Mouse (Mus musculus): ENCODE results near the gene Tas2r144. TPM values are rescaled to one million over a fixed set of nuclear protein-coding genes. Genes with fewer than 3 reads are reported as not detected.

Gene Tas2r144
- polyA plus RNA-seq (2016; fragmentation: Nextera tagmentation; extraction: Ambion mirVana), result not detected in 2 replicates

GRCm38 (mm10) chr6:42215028-42215427, at the start of gene Tas2r144:
Gene Tas2r144, plus strand, starts transcription at chr6:42215328.
- 88% methylated on average over 2 of the region's 2 CpGs for WGBS
- Histone ChIP-seq H3K36me3 (no peaks in the 10 kb centered on the region), H3K27me3 (no peaks in the 10 kb centered on the region), H3K27ac (no peak within 1 kb of the TSS), H3K4me3 (no peak within 1 kb of the TSS), H3K4me2 (replicated peaks) (no peak within 1 kb of the TSS), H3K9me3 (no peaks in the 10 kb centered on the region), H3K4me1 (no peaks in the 10 kb centered on the region), H3K9ac (no peak within 1 kb of the TSS)
- no peak for ATAC-seq (ENCODE audit: insufficient number of reproducible peaks, insufficient read depth, low FRiP score, low TSS enrichment)

- H3K4me3 ChIP-seq, result no peak overlapping the region
- ATAC-seq (ENCODE audit: insufficient number of reproducible peaks, insufficient read depth, low FRiP score, low TSS enrichment), result no peak
- WGBS, result 61% methylated on average over 1 of the region's 1 CpGs
These were observed 32.7 kb upstream of the Tas2r144 start for GRCm38 (mm10) chr6:42182462-42182861.

GRCm38 (mm10) chr6:42186230-42186629, 28.9 kb upstream of the Tas2r144 start:
- no peak overlapping the region for H3K4me3 ChIP-seq
- H3K36me3 ChIP-seq, result no peaks in the 10 kb centered on the region
- no peak overlapping the region for H3K9ac ChIP-seq
- H3K27ac ChIP-seq, result no peak overlapping the region
- 51% methylated on average over 3 of the region's 3 CpGs for WGBS
- H3K27me3 ChIP-seq, result no peaks in the 10 kb centered on the region
- ATAC-seq (ENCODE audit: insufficient number of reproducible peaks, insufficient read depth, low FRiP score, low TSS enrichment), result no peak
- no peaks in the 10 kb centered on the region for H3K9me3 ChIP-seq
- no peaks in the 10 kb centered on the region for H3K4me1 ChIP-seq
- no peak overlapping the region for H3K4me2 ChIP-seq (replicated peaks)

More at GRCm38 (mm10) chr6:42182462-42182861, 32.7 kb upstream of the Tas2r144 start:
- no peak overlapping the region for H3K27ac ChIP-seq
- no peaks in the 10 kb centered on the region for H3K27me3 ChIP-seq
- no peaks in the 10 kb centered on the region for H3K9me3 ChIP-seq
- H3K4me2 ChIP-seq (replicated peaks), result no peak overlapping the region
- H3K36me3 ChIP-seq, result no peaks in the 10 kb centered on the region
- no peaks in the 10 kb centered on the region for H3K4me1 ChIP-seq
- H3K9ac ChIP-seq, result no peak overlapping the region

GRCm38 (mm10) chr6:42197710-42198109, 17.4 kb upstream of the Tas2r144 start:
- H3K9ac ChIP-seq, result no peak overlapping the region
- no peak overlapping the region for H3K4me2 ChIP-seq (replicated peaks)
- WGBS, result 49% methylated on average over 3 of the region's 3 CpGs
- no peak for ATAC-seq (ENCODE audit: insufficient number of reproducible peaks, insufficient read depth, low FRiP score, low TSS enrichment)
- H3K27ac ChIP-seq, result no peak overlapping the region
- H3K27me3 ChIP-seq, result no peaks in the 10 kb centered on the region
- H3K9me3 ChIP-seq, result no peaks in the 10 kb centered on the region
- no peak overlapping the region for H3K4me3 ChIP-seq
- H3K4me1 ChIP-seq, result no peaks in the 10 kb centered on the region
- no peaks in the 10 kb centered on the region for H3K36me3 ChIP-seq

GRCm38 (mm10) chr6:42199498-42199897, 15.6 kb upstream of the Tas2r144 start:
- no peak overlapping the region for H3K9ac ChIP-seq
- H3K4me1 ChIP-seq, result no peaks in the 10 kb centered on the region
- H3K4me2 ChIP-seq (replicated peaks), result no peak overlapping the region
- H3K27me3 ChIP-seq, result no peaks in the 10 kb centered on the region
- H3K27ac ChIP-seq, result no peak overlapping the region
- no peaks in the 10 kb centered on the region for H3K9me3 ChIP-seq
- H3K4me3 ChIP-seq, result no peak overlapping the region
- ATAC-seq (ENCODE audit: insufficient number of reproducible peaks, insufficient read depth, low FRiP score, low TSS enrichment), result no peak
- WGBS, result 72% methylated on average over 1 of the region's 1 CpGs
- no peaks in the 10 kb centered on the region for H3K36me3 ChIP-seq

- Histone ChIP-seq H3K4me1 (no peaks in the 10 kb centered on the region), H3K9me3 (no peaks in the 10 kb centered on the region), H3K4me2 (replicated peaks) (no peak overlapping the region), H3K27me3 (no peaks in the 10 kb centered on the region), H3K36me3 (no peaks in the 10 kb centered on the region), H3K27ac (no peak overlapping the region), H3K4me3 (no peak overlapping the region), H3K9ac (no peak overlapping the region)
- ATAC-seq (ENCODE audit: insufficient number of reproducible peaks, insufficient read depth, low FRiP score, low TSS enrichment), result no peak
- 33% methylated on average over 3 of the region's 3 CpGs for WGBS
These were observed 7.2 kb downstream of the Tas2r144 start for GRCm38 (mm10) chr6:42222286-42222685.

GRCm38 (mm10) chr6:42225046-42225445, 9.9 kb downstream of the Tas2r144 start:
- H3K9ac ChIP-seq, result no peak overlapping the region
- ATAC-seq (ENCODE audit: insufficient number of reproducible peaks, insufficient read depth, low FRiP score, low TSS enrichment), result no peak
- no peaks in the 10 kb centered on the region for H3K36me3 ChIP-seq
- no peak overlapping the region for H3K4me3 ChIP-seq
- no peak overlapping the region for H3K4me2 ChIP-seq (replicated peaks)
- no peaks in the 10 kb centered on the region for H3K9me3 ChIP-seq
- H3K4me1 ChIP-seq, result no peaks in the 10 kb centered on the region
- H3K27me3 ChIP-seq, result no peaks in the 10 kb centered on the region
- no peak overlapping the region for H3K27ac ChIP-seq
- 68% methylated on average over 4 of the region's 4 CpGs for WGBS

GRCm38 (mm10) chr6:42227240-42228101, 12.3 kb downstream of the Tas2r144 start:
- 33% methylated on average over 17 of the region's 17 CpGs for WGBS
- Histone ChIP-seq H3K4me3 (no peak overlapping the region), H3K9ac (no peak overlapping the region)

GRCm38 (mm10) chr6:42229610-42230009, 14.5 kb downstream of the Tas2r144 start:
- H3K9me3 ChIP-seq, result no peaks in the 10 kb centered on the region
- H3K27me3 ChIP-seq, result no peaks in the 10 kb centered on the region
- WGBS, result 71% methylated on average over 4 of the region's 4 CpGs
- no peaks in the 10 kb centered on the region for H3K4me1 ChIP-seq
- no peak overlapping the region for H3K4me2 ChIP-seq (replicated peaks)
- ATAC-seq (ENCODE audit: insufficient number of reproducible peaks, insufficient read depth, low FRiP score, low TSS enrichment), result no peak
- no peaks in the 10 kb centered on the region for H3K36me3 ChIP-seq
- H3K4me3 ChIP-seq, result no peak overlapping the region
- no peak overlapping the region for H3K27ac ChIP-seq
- H3K9ac ChIP-seq, result no peak overlapping the region

More at GRCm38 (mm10) chr6:42227240-42228101, 12.3 kb downstream of the Tas2r144 start:
- Histone ChIP-seq H3K9me3 (no peaks in the 10 kb centered on the region), H3K27ac (no peak overlapping the region), H3K4me1 (no peaks in the 10 kb centered on the region), H3K36me3 (no peaks in the 10 kb centered on the region), H3K4me2 (replicated peaks) (no peak overlapping the region), H3K27me3 (no peaks in the 10 kb centered on the region)
- ATAC-seq (ENCODE audit: insufficient number of reproducible peaks, insufficient read depth, low FRiP score, low TSS enrichment), result no peak

- H3K36me3 ChIP-seq, result no peaks in the 10 kb centered on the region
- no peak overlapping the region for H3K4me2 ChIP-seq (replicated peaks)
- no peaks in the 10 kb centered on the region for H3K9me3 ChIP-seq
- H3K27me3 ChIP-seq, result no peaks in the 10 kb centered on the region
- no peak overlapping the region for H3K9ac ChIP-seq
- no peaks in the 10 kb centered on the region for H3K4me1 ChIP-seq
- 90% methylated on average over 3 of the region's 3 CpGs for WGBS
- no peak for ATAC-seq (ENCODE audit: insufficient number of reproducible peaks, insufficient read depth, low FRiP score, low TSS enrichment)
- H3K27ac ChIP-seq, result no peak overlapping the region
- no peak overlapping the region for H3K4me3 ChIP-seq
These were observed 16.1 kb downstream of the Tas2r144 start for GRCm38 (mm10) chr6:42231191-42231590.

- H3K9me3 ChIP-seq, result no peaks in the 10 kb centered on the region
- H3K4me3 ChIP-seq, result no peak overlapping the region
- H3K4me2 ChIP-seq (replicated peaks), result no peak overlapping the region
- no peak overlapping the region for H3K27ac ChIP-seq
- H3K27me3 ChIP-seq, result no peaks in the 10 kb centered on the region
- no peaks in the 10 kb centered on the region for H3K36me3 ChIP-seq
- WGBS, result 72% methylated on average over 6 of the region's 6 CpGs
- ATAC-seq (ENCODE audit: insufficient number of reproducible peaks, insufficient read depth, low FRiP score, low TSS enrichment), result no peak
- no peak overlapping the region for H3K9ac ChIP-seq
- H3K4me1 ChIP-seq, result no peaks in the 10 kb centered on the region
These were observed 22.2 kb downstream of the Tas2r144 start for GRCm38 (mm10) chr6:42237276-42237805.

Data from embryonic facial prominence, embryonic 12.5 days (tissue).